Mouse (Mus musculus) gastrocnemius, postnatal 10 days (tissue): ENCODE data around the gene Dhx35. TPM values are rescaled to one million over a fixed set of nuclear protein-coding genes. Genes with fewer than 3 reads are reported as not detected.

Experiments
- DNase-seq: peaks from one replicate; pipeline ENCODE4 v3.0.0; 2021; ENCODE audit warnings: mixed read lengths
- total RNA-seq, 2 experiments: library from RNA; stranded (reverse); gene quantifications; 2 replicates each; pipeline ENCODE4 v1.2.3; 2021

Gene Dhx35
- total RNA-seq, 2 experiments from 2014 or later, result 8.2 to 12.9 TPM

DNA sequence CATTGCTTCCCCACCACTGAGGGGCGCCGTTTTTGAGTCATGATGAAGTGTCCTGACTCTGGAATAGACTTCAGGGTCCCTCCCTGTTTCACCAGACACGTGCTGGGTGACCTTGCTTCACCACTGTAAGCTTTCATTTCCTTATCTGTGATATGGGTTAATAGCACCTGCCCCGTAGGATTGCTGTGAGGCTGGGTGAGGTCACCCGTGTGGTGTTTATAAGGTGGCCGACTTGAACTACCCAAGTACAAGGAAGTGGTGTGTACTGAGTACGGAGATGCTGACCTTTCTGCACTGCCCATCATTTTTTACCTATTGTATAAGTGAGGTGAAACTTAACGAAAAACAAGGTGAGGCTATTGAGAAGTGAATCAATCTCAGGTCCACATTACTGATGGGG, 9.0 kb downstream of the Dhx35 start:
- no peak for DNase-seq

DNA sequence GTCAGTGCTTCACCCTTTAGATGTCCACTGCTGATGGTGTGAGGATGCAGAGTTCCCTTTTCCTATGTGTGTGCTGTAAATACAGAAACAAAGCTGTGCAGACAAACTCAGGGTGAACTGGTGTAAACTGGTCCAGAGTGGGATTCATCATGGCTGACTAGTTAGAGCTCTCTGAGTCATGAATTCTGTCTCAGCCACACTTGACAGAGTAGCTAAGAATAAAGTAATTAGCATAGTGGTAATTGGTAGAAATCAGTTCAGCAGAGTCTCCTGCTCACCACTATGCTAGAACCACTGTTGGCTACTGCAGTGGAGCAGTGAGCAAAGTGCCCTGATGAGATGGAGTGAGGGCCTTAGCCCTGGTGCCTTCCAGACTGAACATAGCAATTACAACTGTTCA, 21.1 kb downstream of the Dhx35 start:
- no peak for DNase-seq

DNA sequence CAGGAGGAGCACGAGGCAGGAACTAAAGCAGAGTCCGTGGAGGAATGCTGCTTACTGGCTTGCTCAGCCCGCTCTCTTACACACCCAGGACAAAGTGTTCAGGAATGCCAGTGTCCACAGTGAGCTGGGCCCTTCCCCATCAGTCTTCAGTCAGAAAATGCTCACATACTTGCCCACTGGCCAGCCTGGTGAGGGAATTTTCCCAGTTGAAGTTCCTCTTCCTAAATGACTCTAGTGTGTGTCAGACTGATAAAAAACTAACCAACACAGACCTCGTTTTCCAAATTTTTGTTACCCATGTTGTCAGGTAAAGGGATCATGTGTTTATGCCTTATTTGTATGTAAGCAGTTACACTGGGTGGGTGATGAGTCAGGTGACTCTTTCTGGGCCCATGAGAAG, 21.6 kb downstream of the Dhx35 start:
- DNase-seq, result no peak

DNA sequence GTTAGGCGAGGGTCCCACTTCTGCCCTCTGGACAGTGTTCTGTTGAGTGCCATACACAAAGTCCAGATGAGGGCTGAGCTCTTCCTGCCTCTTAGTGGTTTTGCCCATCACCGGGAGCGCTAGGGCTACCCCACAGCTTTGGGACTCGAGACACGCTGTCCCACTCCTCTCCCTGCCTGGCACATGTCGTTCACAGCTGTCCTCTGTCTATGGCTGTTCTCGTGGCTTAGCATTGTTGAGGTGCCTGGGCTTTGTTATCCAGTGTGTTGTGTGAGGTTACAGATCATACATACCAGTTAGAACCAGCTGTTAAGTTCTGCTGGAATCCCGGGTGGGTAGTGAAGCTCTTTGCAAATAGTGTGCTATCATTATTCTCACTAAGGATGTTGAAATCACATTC, 23.1 kb downstream of the Dhx35 start:
- no peak for DNase-seq

DNA sequence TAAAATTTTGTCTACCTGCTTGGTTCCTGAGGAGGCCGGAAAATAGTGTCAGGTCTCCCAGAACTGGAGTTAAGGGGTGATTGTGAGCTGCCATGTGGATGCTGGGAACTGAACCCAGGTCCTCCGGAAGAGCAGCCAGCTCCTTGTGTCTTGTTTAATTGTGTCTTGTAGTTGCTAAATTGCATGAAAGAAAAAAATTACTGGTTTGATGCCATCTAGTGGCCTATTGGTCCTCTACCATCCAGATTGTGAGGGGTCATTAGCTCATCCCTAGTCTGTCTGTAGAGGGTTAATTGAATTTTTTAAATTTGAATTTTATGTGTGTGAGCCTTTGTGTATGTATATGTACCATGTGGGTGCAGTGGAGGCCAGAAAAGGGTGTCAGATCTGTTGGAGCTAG, 33.5 kb downstream of the Dhx35 start:
- no peak for DNase-seq

DNA sequence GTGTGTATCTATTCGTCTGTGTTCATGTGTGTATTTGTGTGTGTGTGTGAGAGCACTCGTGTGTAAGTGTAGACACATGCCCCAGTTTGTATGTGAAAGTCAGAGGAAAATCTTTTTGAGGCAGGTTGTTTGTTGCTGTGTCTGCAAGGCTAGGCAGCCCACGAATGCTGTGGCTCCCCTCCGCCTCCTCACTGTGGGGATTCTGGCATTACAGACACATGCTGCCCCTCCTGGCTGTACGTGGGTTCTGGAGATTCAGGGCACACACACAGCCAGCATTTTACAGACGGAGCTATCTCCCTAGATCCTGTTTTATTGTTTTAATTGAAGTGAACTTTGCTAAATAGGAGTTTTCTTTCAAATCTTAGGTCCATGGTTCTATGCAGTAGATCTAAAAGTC, 35.1 kb downstream of the Dhx35 start:
- no peak for DNase-seq

DNA sequence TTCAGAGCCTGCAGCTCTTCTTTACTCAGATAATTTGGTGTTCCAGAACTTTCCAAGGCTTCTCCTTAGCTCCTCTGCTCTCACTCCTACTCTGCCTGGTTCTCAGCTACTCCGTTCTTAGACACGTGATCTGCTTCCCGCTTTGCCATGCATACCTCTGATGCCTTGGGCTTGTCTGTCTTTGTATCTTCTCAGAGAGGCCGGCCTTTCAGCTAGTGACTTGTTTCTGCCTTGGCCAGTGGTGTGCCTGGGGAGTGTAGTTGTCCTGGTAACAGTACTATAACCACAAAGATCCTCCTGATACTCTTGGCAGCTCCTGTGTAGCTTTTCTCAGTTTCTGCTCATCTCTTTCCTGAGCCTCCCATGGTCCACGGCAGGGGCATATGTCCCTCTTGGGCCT, 38.6 kb downstream of the Dhx35 start:
- no peak for DNase-seq

DNA sequence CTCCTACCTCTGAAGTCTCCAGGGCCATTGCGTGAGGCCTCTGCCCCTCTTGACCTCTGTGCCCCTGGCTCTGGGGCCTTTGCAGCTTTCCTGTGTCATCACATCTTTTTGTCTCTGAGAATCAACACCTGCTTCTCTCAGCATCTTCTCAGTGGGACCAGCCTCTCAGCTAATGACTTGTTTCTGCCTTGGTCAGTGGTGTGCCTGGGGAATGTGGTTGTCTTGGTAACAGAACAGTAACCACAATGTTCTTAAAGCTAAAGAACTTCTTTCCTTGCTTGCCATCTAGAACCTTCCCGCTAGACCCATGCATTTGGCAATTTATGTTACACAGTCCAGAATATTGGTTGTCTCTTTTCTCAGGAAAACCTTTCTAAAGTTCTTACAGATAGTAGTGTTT, 39.0 kb downstream of the Dhx35 start:
- no peak for DNase-seq

DNA sequence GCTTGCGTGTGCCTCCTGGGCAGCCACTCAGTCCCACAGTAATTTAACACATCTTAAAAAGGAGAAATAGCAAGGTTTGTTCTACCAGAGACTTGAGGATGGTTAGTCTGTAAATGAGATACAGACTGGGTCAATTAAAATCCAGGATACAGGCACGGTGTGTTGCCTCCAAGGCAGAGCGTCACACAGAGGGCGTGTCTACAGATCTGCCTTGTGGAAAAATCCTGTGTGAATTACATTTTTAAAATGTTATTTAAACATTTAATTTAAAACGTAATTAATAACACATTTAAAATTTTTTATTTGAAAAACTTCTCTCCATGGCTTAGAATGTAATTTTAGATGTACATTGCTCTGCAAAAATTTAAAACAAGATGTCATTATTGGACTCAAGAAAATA, 48.7 kb downstream of the Dhx35 start:
- DNase-seq, result no peak

DNA sequence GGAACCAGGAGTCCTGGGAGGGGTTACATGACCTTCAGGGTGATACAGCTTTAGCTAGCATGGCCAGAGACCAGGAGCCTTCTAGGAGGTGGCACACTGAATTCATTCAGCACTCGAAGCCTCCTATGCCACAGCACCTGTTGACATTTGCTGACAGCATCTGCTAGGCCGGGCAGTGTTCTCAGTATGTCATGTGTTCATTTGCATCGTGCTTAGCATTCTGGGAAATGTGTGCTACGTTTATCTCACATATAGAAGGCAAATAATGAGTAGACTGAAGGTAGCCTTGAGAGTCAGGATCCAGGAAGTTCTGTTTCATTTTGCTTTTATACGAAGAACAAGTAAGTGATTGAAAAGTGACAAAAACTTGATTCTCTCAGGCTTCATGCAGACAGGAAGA, 50.4 kb downstream of the Dhx35 start:
- DNase-seq, result no peak

DNA sequence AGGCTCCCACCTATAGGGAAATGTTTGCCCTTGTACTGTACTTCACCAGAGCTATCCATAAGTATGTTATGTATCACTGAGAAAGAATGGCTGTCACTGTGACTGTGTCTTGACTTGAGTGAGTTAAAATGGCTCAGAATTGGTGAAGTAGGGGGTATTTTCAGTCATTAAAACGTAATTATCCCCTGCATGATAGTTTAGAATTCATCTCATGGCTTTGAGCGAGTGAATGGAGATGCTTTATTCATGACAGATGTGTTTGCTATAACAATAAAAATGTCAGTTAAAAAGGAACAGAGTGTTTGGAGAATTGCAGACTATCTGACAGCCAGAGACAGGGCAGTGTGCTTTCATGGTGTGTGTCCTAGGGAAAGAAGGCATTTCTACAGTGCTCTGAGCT, 51.6 kb downstream of the Dhx35 start:
- DNase-seq, result no peak

DNA sequence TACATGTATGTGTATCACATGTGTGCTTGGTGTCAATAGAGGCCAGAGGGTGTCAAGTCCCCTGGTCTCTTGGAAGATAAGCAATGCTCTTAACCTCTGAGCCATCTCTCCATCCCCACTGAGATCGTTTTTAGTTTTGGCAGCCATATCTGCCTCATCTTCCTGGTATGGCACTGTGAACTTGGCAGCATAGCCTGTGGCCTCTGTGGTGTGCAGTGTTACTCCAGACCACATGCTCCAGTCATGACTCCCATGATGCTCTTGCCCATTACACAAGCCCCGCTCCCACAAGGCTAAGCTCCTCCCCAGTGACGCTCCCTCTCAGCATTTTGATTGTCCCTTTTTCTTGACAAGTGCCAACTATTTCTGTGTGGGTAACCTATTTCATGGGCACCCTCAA, 53.4 kb downstream of the Dhx35 start:
- DNase-seq, result no peak

DNA sequence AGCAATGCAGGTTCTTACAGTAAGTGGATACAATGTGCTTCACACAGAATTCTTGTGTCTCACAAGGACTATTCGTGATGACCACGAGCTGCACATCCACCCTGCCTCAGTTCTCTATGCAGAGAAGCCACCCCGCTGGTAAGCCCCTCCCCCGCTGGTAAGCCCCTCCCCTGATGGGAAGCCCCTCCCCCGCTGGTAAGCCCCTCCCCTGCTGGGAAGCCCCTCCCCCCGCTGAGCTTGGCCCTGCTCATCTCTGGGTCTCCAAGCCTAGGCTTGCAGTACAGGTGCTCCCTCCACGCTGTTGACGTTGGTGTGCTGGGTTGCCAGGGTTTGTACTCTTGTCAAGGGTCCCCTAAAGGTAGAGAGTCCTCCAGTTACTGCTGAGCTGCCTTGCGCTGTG, 54.8 kb downstream of the Dhx35 start:
- DNase-seq, result no peak

DNA sequence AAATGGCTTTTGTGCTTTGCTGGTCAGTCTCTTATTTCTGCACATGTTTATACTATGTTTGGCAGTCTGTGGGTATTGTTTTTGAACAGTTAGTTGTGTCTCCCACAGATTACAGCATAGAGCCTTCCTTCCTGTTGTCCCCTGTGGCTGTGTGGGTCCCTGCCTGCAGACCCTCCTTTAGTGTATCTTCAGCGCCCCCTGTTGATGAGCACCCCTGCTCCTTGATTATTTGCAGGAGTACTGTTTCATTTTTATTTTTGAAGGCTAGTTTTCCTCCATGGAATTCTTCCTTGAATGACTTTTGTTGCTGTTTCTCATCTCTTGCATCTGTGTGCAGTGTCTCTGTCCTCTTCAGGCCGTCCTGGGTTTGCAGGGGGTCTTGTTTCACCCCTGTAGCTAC, 58.0 kb downstream of the Dhx35 start:
- peak; percentile 66 for DNase-seq

DNA sequence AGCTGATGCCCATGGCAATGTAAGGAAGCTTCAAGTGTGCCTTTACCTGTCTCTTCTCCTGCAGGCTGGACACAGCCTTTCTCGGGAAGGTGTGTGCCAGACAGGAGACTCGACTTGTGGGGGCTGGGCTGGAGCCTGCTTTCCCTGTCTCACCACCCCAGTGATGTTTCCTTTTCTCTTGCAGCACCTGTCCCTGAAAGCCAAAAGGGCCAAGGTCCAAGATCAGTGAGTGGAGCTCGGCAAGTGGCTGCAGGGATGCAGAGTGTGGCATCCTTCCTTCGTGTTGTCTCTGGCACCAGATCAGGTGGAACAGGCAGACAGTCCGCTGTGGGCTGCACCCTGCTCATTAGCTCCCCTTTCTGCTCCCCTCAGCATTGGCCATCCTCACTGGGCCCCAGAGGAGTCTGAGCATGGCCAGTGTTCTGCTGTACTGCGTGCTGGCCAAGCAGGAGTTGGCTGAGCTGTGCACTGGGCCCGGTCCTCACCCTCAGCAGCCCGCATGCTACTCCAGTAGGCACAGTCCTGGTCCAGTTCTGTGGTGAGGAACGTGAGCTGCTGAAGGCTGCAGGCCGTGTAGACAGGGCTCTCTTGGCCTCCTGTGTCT, 62.4 kb downstream of the Dhx35 start:
- DNase-seq, result no peak

DNA sequence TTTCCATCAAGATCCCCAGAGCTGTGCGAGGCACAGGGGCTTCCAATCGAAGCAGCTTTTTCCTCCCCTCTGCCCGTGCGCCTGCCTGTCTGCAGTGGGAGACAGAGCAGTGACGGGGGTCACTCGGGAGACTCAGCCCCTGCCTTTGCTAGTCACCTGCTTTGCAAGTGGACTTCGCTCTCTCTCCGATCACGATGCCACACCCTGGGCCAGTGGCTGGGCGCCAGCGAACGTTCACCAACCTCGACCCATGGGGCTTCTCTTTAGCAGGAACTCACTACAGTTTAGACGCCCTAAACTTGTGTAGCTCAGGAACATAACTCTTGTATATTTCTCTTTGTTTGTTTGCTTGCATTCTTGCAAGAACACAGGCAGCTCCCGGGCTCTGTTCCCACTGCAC, 63.0 kb downstream of the Dhx35 start:
- no peak for DNase-seq

DNA sequence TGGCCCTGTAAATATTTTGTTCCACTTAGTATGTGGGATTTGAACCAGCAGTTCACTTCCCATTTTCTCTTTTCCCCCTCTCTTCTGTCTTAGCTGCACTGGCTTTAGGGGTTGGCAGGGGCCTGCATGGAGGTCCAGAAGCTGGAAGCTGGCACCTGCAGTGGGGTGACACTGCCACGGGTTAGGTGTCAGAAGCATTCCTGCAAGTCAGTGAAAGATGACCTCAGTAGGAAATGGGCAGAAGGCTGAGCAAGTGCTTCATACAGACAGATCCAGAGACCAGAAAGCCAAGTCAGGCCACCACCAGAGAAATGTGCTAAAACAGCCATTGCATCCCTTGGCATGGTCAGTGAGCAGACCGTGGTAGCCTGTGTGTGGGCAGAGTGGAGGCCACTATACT, 66.5 kb downstream of the Dhx35 start:
- DNase-seq, result no peak

DNA sequence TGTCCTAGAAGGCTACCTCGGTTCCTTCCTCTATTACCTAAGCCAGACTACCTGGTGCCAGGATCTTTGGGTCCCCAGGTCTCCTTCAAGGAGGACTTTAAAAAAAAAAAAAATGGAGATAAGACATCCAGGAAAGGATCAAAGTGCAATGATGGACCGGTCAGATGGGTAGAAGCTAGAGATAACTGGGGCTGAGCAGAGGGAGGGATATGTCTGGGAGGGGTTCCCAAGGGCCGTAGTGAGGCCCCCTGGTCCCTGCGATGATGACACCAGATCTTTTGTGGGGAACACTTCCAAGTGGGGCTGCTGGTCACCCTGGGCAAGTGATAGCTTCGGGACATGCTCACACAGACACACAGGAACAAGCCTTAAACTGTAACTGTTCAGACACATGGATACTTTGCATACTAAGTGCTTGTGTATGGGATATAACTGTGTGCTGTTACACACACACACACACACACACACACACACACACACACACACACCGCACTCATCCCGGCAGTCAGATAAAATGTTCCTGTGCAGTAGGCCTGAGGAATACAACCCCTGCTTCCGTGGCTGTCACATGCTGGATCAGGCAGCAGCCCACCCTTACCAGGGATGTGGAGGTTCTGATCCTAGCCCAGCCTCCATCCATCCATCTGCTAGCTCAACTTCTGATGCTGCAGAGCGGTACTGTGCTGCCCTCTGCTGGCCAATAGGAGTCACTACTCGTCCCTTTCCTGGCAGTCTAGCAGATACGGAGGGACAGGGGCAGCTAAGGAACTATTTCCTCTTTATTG, 68.9 kb downstream of the Dhx35 start:
- peak; percentile 72 for DNase-seq

DNA sequence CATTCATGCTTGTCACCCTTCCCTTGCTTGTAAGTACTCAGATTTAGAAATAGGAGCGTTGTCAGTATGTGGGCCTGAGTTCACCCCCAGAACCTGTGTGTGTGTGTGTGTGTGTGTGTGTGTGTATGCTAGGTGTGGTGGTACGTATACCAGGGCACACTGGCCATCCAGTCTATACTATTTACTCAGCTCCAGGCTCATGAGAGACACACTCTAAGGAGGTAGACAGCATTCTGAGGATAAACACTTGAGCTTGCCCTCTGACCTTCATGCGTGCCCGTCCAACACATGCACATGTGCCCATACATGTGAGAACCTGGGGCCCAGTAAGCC, 69.5 kb downstream of the Dhx35 start:
- DNase-seq, result no peak

DNA sequence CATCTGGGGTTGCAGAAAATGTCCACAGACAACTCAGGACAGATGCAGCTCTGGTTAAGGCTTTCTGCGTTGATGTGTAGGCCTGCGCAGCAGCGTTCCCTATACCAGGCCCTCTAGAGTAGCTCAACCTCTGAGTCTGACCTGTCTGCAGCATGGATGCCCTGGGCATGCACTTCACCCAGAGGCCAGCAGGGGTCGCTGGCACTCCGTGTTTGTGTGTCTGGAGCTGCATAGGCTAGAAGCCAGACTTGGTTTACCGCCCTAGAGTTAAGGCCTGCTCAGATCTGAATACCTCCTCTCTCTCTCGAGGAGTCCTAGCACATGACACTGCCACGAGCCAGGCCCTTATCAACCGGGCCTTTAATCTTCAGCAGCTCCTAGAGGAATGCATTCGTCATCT, 70.8 kb downstream of the Dhx35 start:
- peak; percentile 83 for DNase-seq

DNA sequence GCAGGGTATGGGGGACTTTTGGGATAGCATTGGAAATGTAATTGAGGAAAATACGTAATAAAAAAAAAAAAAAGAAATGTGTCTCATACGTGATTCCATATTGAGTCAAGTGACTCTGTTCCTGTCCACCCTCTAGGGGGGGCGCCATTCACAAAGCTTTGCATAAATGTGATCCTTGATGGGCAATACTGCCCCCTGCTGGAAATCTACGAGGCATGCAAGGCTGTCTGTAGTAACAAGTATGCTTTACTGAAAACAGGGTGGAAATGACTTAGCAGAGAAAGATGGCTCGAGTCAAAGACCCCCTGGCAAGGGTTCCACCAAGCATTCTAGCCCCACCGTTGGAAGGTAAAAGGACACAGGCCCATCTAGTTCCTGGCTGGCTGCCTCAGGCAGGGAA, 92.0 kb downstream of the Dhx35 start:
- no peak for DNase-seq

DNA sequence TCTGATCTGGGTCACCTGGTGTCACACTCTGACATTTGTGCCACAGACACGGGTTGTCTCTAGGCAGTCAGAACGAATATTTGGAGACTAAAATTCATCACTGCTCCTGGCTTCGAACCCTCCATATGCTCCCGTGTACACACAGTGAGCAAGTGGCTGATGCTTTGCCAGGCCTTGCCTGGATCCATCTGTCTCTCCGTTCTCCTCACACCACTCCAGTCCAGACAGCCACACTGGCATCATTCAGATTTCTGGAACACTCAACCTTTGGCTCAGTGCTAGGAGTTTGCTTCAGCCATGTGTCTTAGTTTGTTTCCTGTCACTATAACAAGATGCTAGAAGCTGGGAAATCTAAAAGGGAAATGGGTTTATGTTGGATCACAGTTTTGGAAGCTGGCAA, 93.9 kb downstream of the Dhx35 start:
- no peak for DNase-seq

DNA sequence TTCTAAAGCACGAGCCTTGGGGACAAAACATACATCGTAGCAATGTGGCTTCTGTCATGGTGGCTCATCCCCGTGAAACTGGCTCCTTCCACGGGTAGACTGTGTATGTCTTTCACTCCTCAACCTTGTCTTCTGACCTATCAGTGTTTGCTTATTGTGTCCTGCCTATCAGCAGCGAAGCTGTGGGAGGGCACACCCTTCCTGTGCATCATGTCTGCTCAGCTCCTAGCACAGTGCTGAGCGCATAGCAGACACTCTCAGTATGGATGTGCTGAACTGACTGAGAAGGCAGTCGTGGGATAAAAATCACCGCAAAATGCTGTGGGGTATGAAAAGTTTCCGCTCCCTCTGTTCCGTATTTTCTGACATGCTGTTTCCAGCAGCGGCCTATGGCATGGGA, 94.6 kb downstream of the Dhx35 start:
- no peak for DNase-seq

DNA sequence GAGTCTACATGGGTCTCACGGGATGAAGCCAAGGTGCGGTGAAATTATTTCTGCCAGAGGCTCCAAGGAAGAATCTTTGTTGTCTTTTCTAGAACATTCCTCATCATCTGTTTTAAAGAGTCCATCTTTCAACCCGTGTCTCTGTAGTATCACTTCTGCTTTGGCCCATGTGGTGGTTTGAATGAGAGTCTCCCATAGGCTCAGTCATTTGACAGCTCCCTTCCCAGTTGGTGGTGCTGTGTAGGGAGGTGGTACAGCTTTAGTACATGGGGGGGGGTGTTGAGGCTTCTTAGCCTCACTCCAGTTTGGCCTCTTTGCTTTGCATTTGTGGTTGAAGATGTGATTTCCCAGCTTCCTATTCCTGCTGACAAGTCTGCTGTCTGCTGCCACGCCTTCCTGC, 96.7 kb downstream of the Dhx35 start:
- DNase-seq, result no peak
